Mouse (Mus musculus) myocyte (in vitro differentiated cells): ENCODE data around the gene Slc30a1. TPM values are rescaled to one million over a fixed set of nuclear protein-coding genes. Genes with fewer than 3 reads are reported as not detected.

ENCODE experiments used
- H3K27me3 ChIP-seq: one replicate; pipeline ENCODE4 v1.6.1; 2011; ENCODE audit not compliant: control insufficient read depth, insufficient read depth, insufficient read length
- H3K36me3 ChIP-seq: one replicate; pipeline ENCODE4 v1.6.1; 2011; ENCODE audit not compliant: control insufficient read depth, insufficient read depth
- H3K4me2 ChIP-seq: one replicate; pipeline ENCODE4 v1.6.1; 2011; ENCODE audit warnings: low read depth, control low read depth
- H3K4me3 ChIP-seq: one replicate; pipeline ENCODE4 v1.5.1; 2011; ENCODE audit warnings: mild to moderate bottlenecking, control low read depth, moderate library complexity
- H3K79me2 ChIP-seq: one replicate; pipeline ENCODE4 v1.6.1; 2011; ENCODE audit not compliant: control insufficient read depth, insufficient read depth
- H3ac ChIP-seq: one replicate; pipeline ENCODE4 v1.6.1; 2011; ENCODE audit not compliant: control insufficient read depth, insufficient read length
- CEBPB ChIP-seq: IDR thresholded peaks from 2 replicates; pipeline ENCODE4 v1.6.1; 2011; ENCODE audit warnings: mild to moderate bottlenecking, moderate library complexity; ENCODE audit not compliant: poor library complexity, insufficient read depth, severe bottlenecking
- E2F4 ChIP-seq: IDR thresholded peaks from one replicate; pipeline ENCODE4 v1.6.1; 2011; ENCODE audit warnings: mild to moderate bottlenecking, control low read depth, moderate library complexity; ENCODE audit not compliant: insufficient read depth
- MAX ChIP-seq: IDR thresholded peaks from one replicate; pipeline ENCODE4 v1.6.1; 2011; ENCODE audit warnings: low read depth, mild to moderate bottlenecking, control low read depth
- MYOD1 ChIP-seq, 3 experiments: IDR thresholded peaks; one replicate each; pipeline ENCODE4 v1.6.1; 2011; ENCODE audit warnings: control low read depth in 2 of 3, low read depth in 2 of 3, mild to moderate bottlenecking in 2 of 3, moderate library complexity in 1 of 3; ENCODE audit not compliant: insufficient read length in 2 of 3, control insufficient read depth in 1 of 3
- MYOG ChIP-seq, 3 experiments: IDR thresholded peaks; one replicate each; pipeline ENCODE4 v1.6.1; 2011; ENCODE audit warnings: control low read depth in 2 of 3, low read depth in 2 of 3, mild to moderate bottlenecking in 2 of 3; ENCODE audit not compliant: insufficient read length in 2 of 3, control insufficient read depth in 1 of 3, insufficient read depth in 1 of 3
- POLR2A ChIP-seq: IDR thresholded peaks from one replicate; pipeline ENCODE4 v1.6.1; 2011; ENCODE audit warnings: low read depth, mild to moderate bottlenecking, control low read depth, moderate library complexity; ENCODE audit not compliant: insufficient read length
- POLR2AphosphoS2 ChIP-seq: IDR thresholded peaks from one replicate; pipeline ENCODE4 v1.6.1; 2011; ENCODE audit warnings: low read depth, control low read depth; ENCODE audit not compliant: insufficient read length
- REST ChIP-seq: IDR thresholded peaks from one replicate; pipeline ENCODE4 v1.6.1; 2011; ENCODE audit warnings: mild to moderate bottlenecking, control low read depth, moderate library complexity; ENCODE audit not compliant: insufficient read depth, insufficient read length
- SRF ChIP-seq: IDR thresholded peaks from one replicate; pipeline ENCODE4 v1.6.1; 2011; ENCODE audit warnings: low read depth; ENCODE audit not compliant: control insufficient read depth, insufficient read length
- TCF12 ChIP-seq: IDR thresholded peaks from one replicate; pipeline ENCODE4 v1.6.1; 2011; ENCODE audit warnings: mild to moderate bottlenecking, control low read depth; ENCODE audit not compliant: poor library complexity, insufficient read depth, severe bottlenecking
- TCF3 ChIP-seq: IDR thresholded peaks from one replicate; pipeline ENCODE4 v1.6.1; 2011; ENCODE audit warnings: low read depth, control low read depth; ENCODE audit not compliant: insufficient read length
- USF1 ChIP-seq: IDR thresholded peaks from one replicate; pipeline ENCODE4 v1.6.1; 2011; ENCODE audit warnings: low read depth, mild to moderate bottlenecking, control low read depth, moderate library complexity
- polyA plus RNA-seq: library from polyadenylated mRNA; unstranded; fragments of >200 nt; fragmentation: generic; extraction: Trizol; gene quantifications from one replicate; pipeline ENCODE4 v1.2.1, GENCODE M21; 2012; ENCODE audit warnings: missing spikeins

Gene Slc30a1
- polyA plus RNA-seq, 1 experiment: 3.9 TPM

- Histone ChIP-seq H3K36me3 (no peaks in the 10 kb centered on the region), H3K79me2 (no peaks in the 10 kb centered on the region), H3K4me2 (no peak overlapping the region), H3K4me3 (no peak overlapping the region), H3ac (no peak overlapping the region), H3K27me3 (no peaks in the 10 kb centered on the region)
- TF ChIP-seq USF1: no peak
- no peak for TF ChIP-seq REST
- no peak for TF ChIP-seq SRF
- no peak for TF ChIP-seq MAX
- no peak for TF ChIP-seq TCF12
- TF ChIP-seq MYOG (IDR thresholded peaks at IDR 0.05; ENCODE audit: control insufficient read depth in 1 of 3, insufficient read depth in 1 of 3, insufficient read length in 2 of 3, low read depth in 2 of 3): no peak
- no peak for TF ChIP-seq CEBPB
- no peak for TF ChIP-seq MYOD1 (IDR thresholded peaks at IDR 0.05; ENCODE audit: control insufficient read depth in 1 of 3, insufficient read length in 2 of 3, low read depth in 2 of 3)
- no peak for TF ChIP-seq E2F4
- no peak for TF ChIP-seq POLR2AphosphoS2
Observed at GRCm38 (mm10) chr1:191861247-191861646, 45.3 kb upstream of the Slc30a1 start.

DNA sequence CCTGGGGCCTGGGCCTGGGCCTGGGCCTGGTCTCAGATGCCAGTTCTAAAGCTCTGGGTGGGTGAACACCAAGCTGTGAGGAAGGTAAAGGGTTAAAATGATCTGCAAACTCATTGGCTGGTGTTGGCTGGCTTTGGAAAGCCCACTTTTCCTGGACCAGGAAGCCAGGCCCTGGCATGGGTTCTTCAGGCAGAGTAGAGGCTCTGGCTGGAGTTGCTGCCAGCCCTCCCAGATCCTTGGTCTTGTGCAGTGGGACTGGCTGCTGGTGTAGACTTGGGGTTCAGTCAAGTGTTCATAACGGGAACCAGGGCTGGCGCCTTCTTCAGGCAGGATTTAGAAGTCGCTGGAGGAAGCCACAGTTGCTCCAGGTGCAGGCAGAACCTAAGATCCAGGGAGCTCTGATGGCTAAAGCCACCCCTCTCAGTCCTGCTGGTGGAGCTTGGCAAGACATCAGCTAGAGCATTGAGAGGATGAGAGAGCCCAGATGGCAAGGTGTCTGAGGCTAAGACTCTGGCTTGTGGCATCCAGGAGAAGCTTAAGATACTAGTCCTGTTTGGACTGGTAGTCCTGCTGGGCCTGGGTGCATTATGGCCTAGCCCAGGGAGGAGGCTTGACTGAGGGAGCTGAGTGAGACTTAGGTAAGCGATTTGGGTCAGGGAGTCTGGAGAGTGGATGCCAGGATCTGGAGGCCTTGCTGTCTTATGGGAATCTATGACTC is 42.6 kb upstream of the Slc30a1 start:
- Histone ChIP-seq H3K36me3 (no peaks in the 10 kb centered on the region), H3ac (no peak overlapping the region), H3K4me3 (no peak overlapping the region), H3K79me2 (no peaks in the 10 kb centered on the region), H3K4me2 (no peak overlapping the region), H3K27me3 (no peaks in the 10 kb centered on the region)
- TF ChIP-seq SRF (no peak), MAX (no peak)

DNA sequence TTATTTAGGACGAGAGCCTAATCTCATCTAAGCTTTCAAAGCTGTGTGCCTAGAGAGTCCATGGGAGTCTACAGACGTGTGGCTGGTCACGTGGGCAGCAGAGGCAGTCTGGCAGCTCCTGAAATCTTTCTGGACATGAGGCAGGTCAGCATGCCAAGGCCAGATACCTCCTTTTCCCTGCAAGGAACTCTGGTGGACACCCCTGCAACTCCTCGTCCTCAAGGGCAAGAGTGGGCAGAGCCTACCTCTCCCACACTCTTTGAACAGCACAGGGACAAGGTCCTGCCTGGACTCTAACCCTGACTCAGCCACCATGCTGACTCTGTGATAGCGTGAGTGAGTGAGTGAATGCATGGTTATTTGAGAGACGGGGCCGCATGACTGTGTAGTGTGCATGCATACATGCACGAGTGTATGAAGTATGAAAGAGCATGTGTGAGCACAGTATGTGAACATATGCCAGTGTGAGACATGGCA is 42.0 kb upstream of the Slc30a1 start:
- TF ChIP-seq USF1: peak; percentile 26
- TF ChIP-seq REST: no peak
- Histone ChIP-seq H3K4me2 (no peak overlapping the region), H3K27me3 (no peaks in the 10 kb centered on the region), H3K36me3 (no peaks in the 10 kb centered on the region), H3K79me2 (no peaks in the 10 kb centered on the region), H3ac (no peak overlapping the region), H3K4me3 (no peak overlapping the region)

GRCm38 (mm10) chr1:191872076-191872710 is 34.4 kb upstream of the Slc30a1 start:
- H3K4me2 ChIP-seq: no peak overlapping the region
- H3ac ChIP-seq: no peak overlapping the region
- no peak for TF ChIP-seq MYOG (IDR thresholded peaks at IDR 0.05; ENCODE audit: control insufficient read depth in 1 of 3, insufficient read depth in 1 of 3, insufficient read length in 2 of 3, low read depth in 2 of 3)
- no peak for TF ChIP-seq MYOD1 (IDR thresholded peaks at IDR 0.05; ENCODE audit: control insufficient read depth in 1 of 3, insufficient read length in 2 of 3, low read depth in 2 of 3)
- TF ChIP-seq TCF12: no peak
- no peak for TF ChIP-seq REST
- TF ChIP-seq MAX: no peak
- TF ChIP-seq POLR2A: no peak
- no peak for TF ChIP-seq POLR2AphosphoS2
- no peak for TF ChIP-seq CEBPB
- TF ChIP-seq TCF3: no peak
- no peak for TF ChIP-seq USF1
- no peak overlapping the region for H3K4me3 ChIP-seq
- no peaks in the 10 kb centered on the region for H3K79me2 ChIP-seq
- H3K36me3 ChIP-seq: no peaks in the 10 kb centered on the region
- H3K27me3 ChIP-seq: no peaks in the 10 kb centered on the region

GRCm38 (mm10) chr1:191875006-191875405 is 31.6 kb upstream of the Slc30a1 start:
- Histone ChIP-seq H3K4me2 (no peak overlapping the region), H3ac (no peak overlapping the region), H3K79me2 (no peaks in the 10 kb centered on the region), H3K4me3 (no peak overlapping the region), H3K36me3 (no peaks in the 10 kb centered on the region), H3K27me3 (no peaks in the 10 kb centered on the region)
- TF ChIP-seq TCF12: no peak
- TF ChIP-seq CEBPB: no peak
- no peak for TF ChIP-seq USF1
- no peak for TF ChIP-seq MYOD1 (IDR thresholded peaks at IDR 0.05; ENCODE audit: control insufficient read depth in 1 of 3, insufficient read length in 2 of 3, low read depth in 2 of 3)
- TF ChIP-seq POLR2AphosphoS2: no peak
- TF ChIP-seq TCF3: no peak
- TF ChIP-seq MAX: no peak
- TF ChIP-seq REST: no peak
- no peak for TF ChIP-seq POLR2A
- no peak for TF ChIP-seq SRF
- no peak for TF ChIP-seq E2F4
- TF ChIP-seq MYOG (IDR thresholded peaks at IDR 0.05; ENCODE audit: control insufficient read depth in 1 of 3, insufficient read depth in 1 of 3, insufficient read length in 2 of 3, low read depth in 2 of 3): no peak
